Mouse (Mus musculus) kidney, adult 2 months (tissue): ENCODE data around the gene Capn15.

Experiments
- CTCF ChIP-seq: fragments of 200-500 bp; conservative IDR thresholded peaks from 2 replicates; pipeline ENCODE4 v1.5.1; 2011; ENCODE audit warnings: low read depth, mild to moderate bottlenecking, control low read depth, low read length, moderate library complexity, mixed read lengths; ENCODE audit not compliant: insufficient read depth, insufficient read length
- POLR2A ChIP-seq: fragments of 200-500 bp; IDR thresholded peaks from one replicate; pipeline ENCODE4 v1.6.1; 2011; ENCODE audit warnings: low read depth, low read length, control low read depth

GRCm38 (mm10) chr17:26020848-26021347 is 35.3 kb upstream of the Capn15 start:
- TF ChIP-seq CTCF (no peak), POLR2A (no peak)
